Mouse (Mus musculus) intestine, embryonic 16.5 days (tissue): Measurements from ENCODE around the gene Cdh4. TPM values are rescaled to one million over a fixed set of nuclear protein-coding genes. Genes with fewer than 3 reads are reported as not detected.
A peak's percentile ranks its signal among the peaks of the same experiment; 100 is the strongest.

Source experiments
- ATAC-seq: fragments of 200-750 bp; cut with Nextera tagmentation; 2 replicates; pipeline ENCODE4 v1.8.0; 2017; ENCODE audit warnings: moderate TSS enrichment, moderate library complexity
- H3K27ac ChIP-seq: fragments of 300-500 bp; sonication (generic); 2 replicates; pipeline ENCODE4 v1.5.1; 2014; ENCODE audit warnings: mild to moderate bottlenecking, low read length
- H3K27me3 ChIP-seq: fragments of 300-500 bp; sonication (generic); replicated peaks from 2 replicates; pipeline ENCODE4 v1.6.1; 2014; ENCODE audit warnings: low read length, control low read depth, mixed read lengths; ENCODE audit not compliant: control insufficient read depth, insufficient read depth
- H3K36me3 ChIP-seq: fragments of 300-500 bp; sonication (generic); 2 replicates; pipeline ENCODE4 v1.6.1; 2014; ENCODE audit warnings: low read length, control low read depth; ENCODE audit not compliant: control insufficient read depth, insufficient read depth
- H3K4me1 ChIP-seq: fragments of 300-500 bp; sonication (generic); 2 replicates; pipeline ENCODE4 v1.6.1; 2014; ENCODE audit warnings: low read length, control low read depth, mixed read lengths; ENCODE audit not compliant: control insufficient read depth, insufficient read depth
- H3K4me2 ChIP-seq: fragments of 300-500 bp; sonication (generic); 2 replicates; pipeline ENCODE4 v1.6.1; 2014; ENCODE audit warnings: low read depth, low read length, control low read depth
- H3K4me3 ChIP-seq: fragments of 300-500 bp; sonication (generic); 2 replicates; pipeline ENCODE4 v1.5.1; 2014; ENCODE audit warnings: mild to moderate bottlenecking, low read length
- H3K9ac ChIP-seq: fragments of 300-500 bp; sonication (generic); 2 replicates; pipeline ENCODE4 v1.6.1; 2014; ENCODE audit warnings: low read depth, low read length
- H3K9me3 ChIP-seq: fragments of 300-500 bp; sonication (generic); 2 replicates; pipeline ENCODE4 v1.6.1; 2016; ENCODE audit warnings: low read length, control low read depth; ENCODE audit not compliant: control insufficient read depth
- WGBS: fragments of 180-500 bp; shearing (Covaris S2); extraction: QIAGEN DNeasy Blood & Tissue Kit; methylation state at CpG from one replicate; pipeline ENCODE4 v1.1.7; 2014; 5-methylcytosine and 5-hydroxymethylcytosine counted together
- polyA plus RNA-seq: library from polyadenylated mRNA; unstranded; fragments of >200 nt; fragmentation: Nextera tagmentation; extraction: Ambion mirVana; gene quantifications from 2 replicates; pipeline ENCODE4 v1.2.1, GENCODE M21; 2015

Cdh4 gene
- polyA plus RNA-seq, 1 experiment from 2014 or later, result 2.2 TPM

DNA sequence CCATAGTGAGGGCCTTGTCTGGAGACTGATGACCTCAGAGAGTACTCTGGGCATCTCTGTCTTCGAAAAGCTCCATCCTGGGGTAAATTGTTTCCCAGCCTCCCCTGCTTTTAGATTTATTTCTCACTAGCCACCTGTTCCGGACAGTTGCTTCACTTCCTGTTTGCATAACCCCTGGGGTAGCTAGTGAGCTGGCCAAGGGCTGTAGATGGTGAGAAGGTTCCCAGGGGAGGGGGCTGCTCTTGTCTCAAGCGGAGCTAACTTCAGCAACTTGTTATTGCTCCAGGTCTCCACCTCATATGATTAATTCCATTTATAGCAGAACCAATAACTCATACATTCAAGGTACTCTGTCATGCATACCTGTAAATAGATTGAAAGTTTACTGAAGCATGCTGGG is 16.6 kb upstream of the Cdh4 start:
- no peak overlapping the region for H3K4me3 ChIP-seq
- no peaks in the 10 kb centered on the region for H3K4me1 ChIP-seq
- no peaks in the 10 kb centered on the region for H3K27me3 ChIP-seq
- 66% methylated on average over 3 of the region's 3 CpGs for WGBS
- no peak overlapping the region for H3K9ac ChIP-seq
- H3K4me2 ChIP-seq, result no peak overlapping the region
- H3K9me3 ChIP-seq, result no peaks in the 10 kb centered on the region
- no peaks in the 10 kb centered on the region for H3K36me3 ChIP-seq
- ATAC-seq, result no peak
- no peak overlapping the region for H3K27ac ChIP-seq

DNA sequence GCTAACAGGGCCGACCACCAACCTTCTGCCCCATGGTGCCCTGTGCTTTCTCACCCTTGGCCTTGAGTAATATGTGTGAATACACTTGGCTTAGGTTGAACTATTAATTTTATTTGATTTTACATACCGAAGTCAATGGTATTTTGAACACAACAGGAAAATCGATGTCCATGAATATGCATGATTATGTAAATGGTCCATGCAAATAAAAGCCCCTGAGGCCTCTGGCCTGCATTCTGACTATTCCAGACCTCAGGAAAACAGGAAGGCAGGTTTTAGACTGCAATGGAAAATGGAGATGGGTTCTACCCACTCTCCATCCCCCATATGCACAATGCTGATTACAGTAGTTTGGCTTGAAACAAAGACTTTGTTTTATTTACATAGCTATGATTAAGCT is 13.3 kb upstream of the Cdh4 start:
- Histone ChIP-seq H3K27ac (no peak overlapping the region), H3K4me3 (no peak overlapping the region), H3K4me1 (no peaks in the 10 kb centered on the region), H3K9me3 (no peaks in the 10 kb centered on the region), H3K9ac (no peak overlapping the region), H3K36me3 (no peaks in the 10 kb centered on the region), H3K4me2 (no peak overlapping the region), H3K27me3 (no peaks in the 10 kb centered on the region)
- 77% methylated on average over 3 of the region's 3 CpGs for WGBS
- no peak for ATAC-seq

DNA sequence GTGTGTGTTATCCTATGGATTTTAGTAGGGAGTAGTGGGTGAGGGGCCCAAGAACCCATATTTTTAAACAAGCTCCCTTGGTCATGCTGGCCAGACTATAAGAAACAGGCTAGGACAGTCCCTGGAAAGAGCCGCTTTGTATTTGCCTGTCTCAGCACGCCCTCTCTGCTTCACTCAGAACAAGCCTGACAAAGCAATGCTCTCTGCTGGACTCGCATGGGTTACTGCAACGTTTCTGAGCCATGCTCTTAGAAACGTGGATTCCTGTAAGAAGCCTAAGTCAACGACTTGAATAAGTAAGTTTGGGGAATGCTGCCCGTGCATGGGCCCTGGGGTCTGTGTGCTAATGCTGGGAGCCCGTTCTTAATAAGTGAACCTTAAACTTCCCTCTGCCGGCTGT is 2.1 kb upstream of the Cdh4 start:
- H3K4me2 ChIP-seq, result no peak overlapping the region
- no peaks in the 10 kb centered on the region for H3K9me3 ChIP-seq
- H3K27me3 ChIP-seq, result peaks cover 19% of the 10 kb centered on the region
- ATAC-seq, result no peak
- peaks cover 12% of the 10 kb centered on the region; the same call in 1 of the 2 replicates for H3K4me1 ChIP-seq
- no peak overlapping the region for H3K4me3 ChIP-seq
- H3K36me3 ChIP-seq, result no peaks in the 10 kb centered on the region
- WGBS, result 20% methylated on average over 9 of the region's 9 CpGs
- no peak overlapping the region for H3K27ac ChIP-seq
- H3K9ac ChIP-seq, result no peak overlapping the region

DNA sequence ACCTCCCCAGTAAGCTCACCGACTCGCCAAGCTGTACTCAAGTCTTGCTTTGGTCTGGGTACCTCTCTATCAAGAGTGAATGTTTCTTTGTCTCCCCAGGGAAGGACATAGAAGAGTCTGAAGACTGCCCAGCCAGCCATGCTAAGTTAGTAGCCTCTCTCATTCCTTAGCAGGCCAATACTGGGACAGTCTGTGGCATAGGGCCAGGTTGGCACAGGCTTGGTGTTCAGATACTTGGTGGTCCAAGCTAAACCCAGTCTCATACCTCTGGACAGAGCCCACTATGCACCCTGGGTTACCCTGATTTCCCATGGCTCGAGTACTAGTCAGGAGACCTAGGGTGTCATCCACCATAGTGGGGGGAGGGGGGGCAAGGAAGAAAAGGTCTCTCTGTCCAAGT is 1.1 kb upstream of the Cdh4 start:
- Histone ChIP-seq H3K9ac (no peak overlapping the region), H3K4me3 (no peak overlapping the region), H3K4me1 (peaks cover 9% of the 10 kb centered on the region; the same call in 1 of the 2 replicates), H3K9me3 (no peaks in the 10 kb centered on the region), H3K36me3 (no peaks in the 10 kb centered on the region), H3K27me3 (peaks cover 19% of the 10 kb centered on the region), H3K27ac (no peak overlapping the region), H3K4me2 (no peak overlapping the region)
- WGBS, result 81% methylated on average over 3 of the region's 3 CpGs
- ATAC-seq, result no peak

DNA sequence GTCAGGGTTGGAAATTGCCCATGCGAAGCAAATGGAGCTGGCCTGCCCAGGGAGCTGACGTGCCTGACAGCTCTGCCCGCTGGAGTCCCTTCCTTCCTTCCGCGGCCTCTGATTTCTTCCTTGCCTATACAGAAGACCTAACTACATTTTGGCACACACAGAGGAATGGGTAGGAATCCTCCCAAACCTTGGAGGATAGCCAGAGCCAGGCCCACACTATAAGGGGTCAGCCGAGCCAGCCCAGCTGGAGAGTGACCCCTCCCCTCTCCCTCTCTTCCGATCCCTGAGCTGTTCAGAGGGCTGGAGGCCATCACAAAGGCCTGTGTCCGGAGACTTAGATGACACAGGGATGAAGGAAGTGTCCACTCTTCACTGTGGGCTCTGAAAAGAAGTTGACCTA is 514 bp upstream of the Cdh4 start:
- Histone ChIP-seq H3K4me1 (peaks cover 9% of the 10 kb centered on the region; the same call in 1 of the 2 replicates), H3K4me3 (peak overlapping the region; percentile 63; the same call in 1 of the 2 replicates), H3K27me3 (peaks cover 19% of the 10 kb centered on the region), H3K9ac (peak overlapping the region; percentile 66; the same call in 1 of the 2 replicates), H3K27ac (no peak overlapping the region), H3K36me3 (no peaks in the 10 kb centered on the region), H3K4me2 (peak overlapping the region; percentile 93), H3K9me3 (no peaks in the 10 kb centered on the region)
- WGBS, result 28% methylated on average over 8 of the region's 8 CpGs
- ATAC-seq, result peak; percentile 39; the same call in 1 of the 2 replicates

DNA sequence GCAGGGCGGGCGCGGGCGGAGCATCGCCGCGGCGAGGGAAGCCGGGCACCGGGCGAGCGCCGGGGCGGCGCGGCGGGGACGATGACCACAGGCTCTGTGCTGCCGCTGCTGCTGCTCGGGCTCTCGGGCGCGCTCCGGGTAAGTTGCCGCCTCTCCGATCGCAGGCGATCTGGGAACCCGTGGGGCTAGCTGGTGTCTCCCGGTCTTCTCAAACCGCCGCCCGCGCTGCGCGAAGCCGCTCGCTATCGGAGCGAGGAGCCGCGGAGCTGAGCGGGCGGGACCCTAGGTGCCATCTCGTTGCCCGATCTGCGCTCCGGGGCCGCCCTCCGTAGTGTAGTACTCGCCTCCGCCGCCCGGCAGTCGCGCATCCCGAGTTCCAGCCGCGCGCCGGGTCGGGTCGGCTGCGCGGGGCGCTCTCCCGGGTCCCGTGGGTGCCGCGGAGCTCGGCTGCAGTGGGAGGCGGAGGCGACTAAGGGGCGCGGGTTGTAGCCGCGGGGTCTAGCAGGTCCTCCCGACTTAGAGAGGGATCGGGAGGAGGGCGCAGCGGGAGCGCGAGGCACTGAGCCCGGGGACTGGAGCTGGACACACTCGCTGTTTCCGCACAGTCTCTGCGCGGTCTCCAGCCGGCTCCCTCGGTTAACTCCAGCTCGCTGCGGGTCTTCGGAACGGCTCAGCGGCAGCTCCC is 452 bp downstream of the Cdh4 start:
- H3K27me3 ChIP-seq, result peaks cover 19% of the 10 kb centered on the region
- peak overlapping the region; percentile 66 for H3K9ac ChIP-seq
- WGBS, result under 1% methylated on average over 89 of the region's 95 CpGs
- ATAC-seq, result peak; percentile 84
- H3K9me3 ChIP-seq, result no peaks in the 10 kb centered on the region
- H3K36me3 ChIP-seq, result no peaks in the 10 kb centered on the region
- peak overlapping the region; percentile 93 for H3K4me2 ChIP-seq
- H3K27ac ChIP-seq, result no peak overlapping the region
- peaks cover 9% of the 10 kb centered on the region; the same call in 1 of the 2 replicates for H3K4me1 ChIP-seq
- H3K4me3 ChIP-seq, result peak overlapping the region; percentile 63

DNA sequence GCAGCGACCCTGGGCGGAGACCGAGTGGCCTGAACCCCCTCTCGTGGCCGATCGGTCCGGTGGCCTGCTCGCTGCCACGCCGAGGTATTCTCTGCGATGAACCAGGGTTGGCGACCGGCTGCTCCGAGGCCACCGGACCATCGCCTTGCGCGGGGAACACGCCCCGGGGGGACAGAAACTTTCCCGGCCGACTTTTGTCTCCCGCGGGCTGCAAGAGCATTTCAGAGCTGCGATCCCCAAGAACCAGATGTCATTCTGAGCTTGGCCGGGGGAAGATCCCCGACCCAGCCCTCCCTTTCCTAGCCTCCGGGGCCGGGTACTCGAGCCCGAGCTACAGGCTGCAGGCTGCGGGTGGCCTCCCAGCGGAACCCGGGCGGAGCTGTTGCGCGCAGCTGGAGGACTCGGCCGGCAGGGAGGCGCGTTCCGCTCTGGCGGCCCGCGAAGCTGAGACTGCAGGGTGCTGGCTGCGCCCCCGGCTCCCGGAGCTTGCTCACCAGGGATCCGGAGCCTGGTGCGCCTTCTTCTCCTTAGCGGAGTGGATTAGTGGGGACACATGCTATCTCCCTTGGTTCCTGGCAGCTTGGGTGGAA is 1.1 kb downstream of the Cdh4 start:
- H3K36me3 ChIP-seq, result no peaks in the 10 kb centered on the region
- no peaks in the 10 kb centered on the region for H3K9me3 ChIP-seq
- H3K4me1 ChIP-seq, result peaks cover 9% of the 10 kb centered on the region; the same call in 1 of the 2 replicates
- WGBS, result under 1% methylated on average over 51 of the region's 51 CpGs
- ATAC-seq, result peak; percentile 54
- H3K4me3 ChIP-seq, result peak overlapping the region; percentile 63
- peak overlapping the region; percentile 93 for H3K4me2 ChIP-seq
- peak overlapping the region; percentile 66 for H3K9ac ChIP-seq
- H3K27ac ChIP-seq, result no peak overlapping the region
- peaks cover 19% of the 10 kb centered on the region for H3K27me3 ChIP-seq

DNA sequence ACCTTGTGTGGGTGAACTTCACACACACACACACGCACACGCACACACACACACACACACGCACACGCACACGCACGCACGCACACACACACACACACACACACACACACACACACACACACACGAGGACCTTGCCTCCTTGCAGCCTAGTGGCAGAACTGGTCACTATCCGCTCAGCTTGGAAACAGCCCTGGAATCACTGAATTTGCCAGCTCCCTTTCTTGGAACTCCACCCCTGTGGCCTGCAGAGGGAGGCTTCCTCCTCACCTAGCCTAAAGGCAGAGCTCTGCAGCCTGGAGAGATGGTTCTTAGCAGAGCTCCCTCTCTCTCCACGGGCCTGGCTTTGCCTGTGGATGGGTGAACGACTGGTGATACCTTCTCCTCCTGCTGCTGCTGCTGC is 1.7 kb downstream of the Cdh4 start:
- Histone ChIP-seq H3K9me3 (peaks cover 3% of the 10 kb centered on the region; the same call in 1 of the 2 replicates), H3K4me3 (no peak overlapping the region; the same call in 1 of the 2 replicates), H3K27ac (no peak overlapping the region), H3K36me3 (no peaks in the 10 kb centered on the region), H3K9ac (no peak overlapping the region), H3K27me3 (peaks cover 19% of the 10 kb centered on the region), H3K4me2 (peak overlapping the region; percentile 93), H3K4me1 (peaks cover 9% of the 10 kb centered on the region; the same call in 1 of the 2 replicates)
- no peak for ATAC-seq
- 21% methylated on average over 11 of the region's 11 CpGs for WGBS

DNA sequence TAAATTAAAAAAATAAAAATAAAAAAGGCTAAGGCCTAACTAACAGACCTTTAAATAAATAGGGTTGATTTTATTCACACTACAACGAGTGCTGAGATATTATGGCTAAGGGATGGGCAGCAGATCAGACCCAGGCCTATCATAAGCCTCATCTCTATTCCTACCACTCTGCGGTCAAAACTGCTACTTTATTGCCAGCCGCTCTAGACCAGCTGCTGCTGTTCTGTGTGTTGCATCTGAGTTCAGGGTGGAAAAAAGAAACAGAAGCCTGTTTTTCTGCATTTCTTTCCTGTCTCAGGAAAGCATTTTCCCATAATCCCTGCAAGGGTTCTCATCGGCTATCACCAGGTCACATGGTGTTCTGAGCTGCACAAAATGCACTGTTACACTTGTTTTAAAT is 6.0 kb downstream of the Cdh4 start:
- Histone ChIP-seq H3K9me3 (peaks cover 7% of the 10 kb centered on the region), H3K4me1 (peaks cover 3% of the 10 kb centered on the region; the same call in 1 of the 2 replicates), H3K9ac (no peak overlapping the region), H3K4me3 (no peak overlapping the region), H3K27me3 (peaks cover 16% of the 10 kb centered on the region), H3K27ac (no peak overlapping the region), H3K4me2 (no peak overlapping the region), H3K36me3 (no peaks in the 10 kb centered on the region)
- WGBS, result 94% methylated on average over 4 of the region's 4 CpGs
- no peak for ATAC-seq
